Mouse (Mus musculus) hindbrain, embryonic 16.5 days (tissue): ENCODE results near the gene Doc2b. TPM values are rescaled to one million over a fixed set of nuclear protein-coding genes. Genes with fewer than 3 reads are reported as not detected.

Experiments
- ATAC-seq: fragments of 200-750 bp; cut with Nextera tagmentation; 2 replicates; pipeline ENCODE4 v1.8.0; 2017; ENCODE audit warnings: moderate TSS enrichment, moderate library complexity
- H3K27ac ChIP-seq: fragments of 300-500 bp; sonication (generic); 2 replicates; pipeline ENCODE4 v1.5.1; 2014; ENCODE audit warnings: low read depth, mild to moderate bottlenecking, control low read depth, low read length, moderate library complexity
- H3K27me3 ChIP-seq: fragments of 300-500 bp; sonication (generic); replicated peaks from 2 replicates; pipeline ENCODE4 v1.6.1; 2014; ENCODE audit warnings: low read length; ENCODE audit not compliant: control insufficient read depth, insufficient read depth
- H3K36me3 ChIP-seq: fragments of 300-500 bp; sonication (generic); 2 replicates; pipeline ENCODE4 v1.6.1; 2014; ENCODE audit warnings: mild to moderate bottlenecking, low read length, moderate library complexity, mixed read lengths; ENCODE audit not compliant: control insufficient read depth, insufficient read depth
- H3K4me1 ChIP-seq: fragments of 300-500 bp; sonication (generic); 2 replicates; pipeline ENCODE4 v1.6.1; 2014; ENCODE audit warnings: low read depth, low read length; ENCODE audit not compliant: control insufficient read depth, insufficient read depth
- H3K4me2 ChIP-seq: fragments of 300-500 bp; sonication (generic); 2 replicates; pipeline ENCODE4 v1.6.1; 2014; ENCODE audit warnings: mild to moderate bottlenecking, low read length, control low read depth, moderate library complexity
- H3K4me3 ChIP-seq: fragments of 300-500 bp; sonication (generic); 2 replicates; pipeline ENCODE4 v1.5.1; 2014; ENCODE audit warnings: mild to moderate bottlenecking, low read length, control low read depth, moderate library complexity
- H3K9ac ChIP-seq: fragments of 300-500 bp; sonication (generic); 2 replicates; pipeline ENCODE4 v1.6.1; 2014; ENCODE audit warnings: low read depth, mild to moderate bottlenecking, control low read depth, low read length, moderate library complexity
- H3K9me3 ChIP-seq: fragments of 300-500 bp; sonication (generic); 2 replicates; pipeline ENCODE4 v1.6.1; 2014; ENCODE audit warnings: mild to moderate bottlenecking, low read length, moderate library complexity; ENCODE audit not compliant: control insufficient read depth
- WGBS: fragments of 180-500 bp; shearing (Covaris S2); extraction: QIAGEN DNeasy Blood & Tissue Kit; methylation state at CpG from one replicate; pipeline ENCODE4 v1.1.7; 2014; 5-methylcytosine and 5-hydroxymethylcytosine counted together
- polyA plus RNA-seq: library from polyadenylated mRNA; unstranded; fragments of >200 nt; fragmentation: Nextera tagmentation; extraction: Ambion mirVana; gene quantifications from 2 replicates; pipeline ENCODE4 v1.2.1, GENCODE M21; 2015

Gene Doc2b
- polyA plus RNA-seq, 1 experiment from 2014 or later = 4.2 TPM

GRCm38 (mm10) chr11:75830386-75830785, 34.5 kb upstream of the Doc2b start:
- 88% methylated on average over 3 of the region's 3 CpGs for WGBS
- Histone ChIP-seq H3K27me3 (no peaks in the 10 kb centered on the region), H3K9ac (no peak overlapping the region), H3K4me3 (no peak overlapping the region), H3K36me3 (no peaks in the 10 kb centered on the region), H3K27ac (no peak overlapping the region), H3K9me3 (no peaks in the 10 kb centered on the region), H3K4me2 (no peak overlapping the region), H3K4me1 (no peaks in the 10 kb centered on the region)
- no peak for ATAC-seq

- Histone ChIP-seq H3K27me3 (no peaks in the 10 kb centered on the region), H3K27ac (no peak overlapping the region), H3K9ac (no peak overlapping the region), H3K9me3 (no peaks in the 10 kb centered on the region), H3K4me3 (no peak overlapping the region), H3K4me1 (0 out of 2 replicates have a peak, but pooled peaks cover 3% of the 10 kb centered on the region), H3K4me2 (no peak overlapping the region), H3K36me3 (no peaks in the 10 kb centered on the region)
- no peak for ATAC-seq
- WGBS = 79% methylated on average over 8 of the region's 8 CpGs
Measured at GRCm38 (mm10) chr11:75827414-75827813, 31.6 kb upstream of the Doc2b start.

GRCm38 (mm10) chr11:75823506-75823905, 27.7 kb upstream of the Doc2b start:
- Histone ChIP-seq H3K9me3 (no peaks in the 10 kb centered on the region), H3K4me3 (no peak overlapping the region), H3K9ac (no peak overlapping the region; the same call in 1 of the 2 replicates), H3K4me1 (0 out of 2 replicates have a peak, but pooled peaks cover 3% of the 10 kb centered on the region), H3K4me2 (no peak overlapping the region), H3K27me3 (no peaks in the 10 kb centered on the region), H3K36me3 (no peaks in the 10 kb centered on the region), H3K27ac (no peak overlapping the region)
- ATAC-seq = no peak
- WGBS = 54% methylated on average over 7 of the region's 7 CpGs

DNA sequence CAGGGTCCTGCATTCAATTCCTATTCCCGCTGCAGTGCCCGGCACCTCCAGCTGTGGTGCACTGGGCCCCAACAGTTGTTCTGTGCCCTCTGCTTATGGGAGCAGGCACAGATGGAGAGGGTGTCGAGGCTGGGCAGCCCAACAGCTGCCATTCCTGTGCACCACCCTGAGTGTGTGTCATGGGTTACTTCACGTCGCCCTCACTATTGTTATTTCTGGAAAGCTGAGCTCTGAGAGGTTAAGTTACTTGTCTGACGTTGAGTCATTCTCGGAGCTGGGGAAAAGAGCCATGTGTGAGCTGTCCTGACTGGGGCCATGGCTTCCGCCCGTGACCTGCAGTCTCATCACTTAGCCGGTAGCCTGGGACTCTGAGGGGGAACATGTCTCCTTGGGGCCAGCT, 17.2 kb upstream of the Doc2b start:
- 66% methylated on average over 10 of the region's 10 CpGs for WGBS
- H3K9me3 ChIP-seq = no peaks in the 10 kb centered on the region
- no peaks in the 10 kb centered on the region; the same call in none of the 2 replicates for H3K4me1 ChIP-seq
- H3K36me3 ChIP-seq = no peaks in the 10 kb centered on the region
- no peak overlapping the region for H3K4me3 ChIP-seq
- H3K27ac ChIP-seq = no peak overlapping the region
- H3K9ac ChIP-seq = no peak overlapping the region
- H3K27me3 ChIP-seq = no peaks in the 10 kb centered on the region
- ATAC-seq = no peak
- no peak overlapping the region for H3K4me2 ChIP-seq

DNA sequence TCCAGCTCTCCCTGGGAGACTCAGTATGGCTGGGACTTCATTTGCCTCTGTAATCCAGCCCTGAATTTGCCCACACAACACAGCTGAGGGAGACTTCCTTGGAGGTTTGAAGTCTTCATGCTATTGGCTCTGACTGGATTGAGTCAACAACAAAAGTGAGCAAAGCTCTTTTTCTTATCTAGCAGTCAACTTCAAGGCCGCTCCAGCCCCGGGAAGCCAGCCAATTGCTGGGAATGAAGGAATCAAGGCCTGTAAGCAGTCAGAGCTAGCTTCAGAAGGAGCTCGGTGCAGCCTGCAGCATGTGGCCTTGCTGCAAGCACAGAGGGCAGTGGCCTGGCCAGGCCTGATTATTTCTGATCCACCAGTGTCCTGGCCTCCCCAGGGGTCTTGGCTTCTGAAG, 16.1 kb upstream of the Doc2b start:
- no peak overlapping the region for H3K4me3 ChIP-seq
- no peaks in the 10 kb centered on the region for H3K4me1 ChIP-seq
- ATAC-seq = peak; percentile 68; the same call in 1 of the 2 replicates
- H3K4me2 ChIP-seq = no peak overlapping the region
- H3K27me3 ChIP-seq = no peaks in the 10 kb centered on the region
- WGBS = 44% methylated on average over 3 of the region's 3 CpGs
- H3K9me3 ChIP-seq = no peaks in the 10 kb centered on the region
- H3K9ac ChIP-seq = no peak overlapping the region
- 0 out of 2 replicates have a peak overlapping the region, but pooled peaks have one; percentile 35 for H3K27ac ChIP-seq
- H3K36me3 ChIP-seq = no peaks in the 10 kb centered on the region

DNA sequence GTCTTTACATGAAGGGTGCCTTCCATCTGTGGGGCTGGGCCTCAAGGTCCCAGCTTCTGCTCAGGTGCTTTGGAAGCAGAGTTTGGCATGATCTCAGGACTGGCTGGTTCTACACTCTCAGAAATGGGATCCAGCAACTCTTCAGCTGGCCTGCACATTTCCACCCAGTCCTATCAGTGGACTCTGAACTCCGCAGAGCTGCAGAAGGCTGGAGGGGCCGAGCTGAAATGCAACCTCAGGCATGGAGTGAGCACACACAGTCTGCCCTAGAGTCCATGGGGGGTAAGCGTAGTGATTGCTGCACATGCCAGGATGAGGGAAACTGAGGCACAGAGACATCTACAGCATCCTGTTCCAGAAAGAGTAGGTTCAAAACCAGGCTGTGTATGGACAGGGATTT, 14.7 kb upstream of the Doc2b start:
- no peak overlapping the region for H3K27ac ChIP-seq
- H3K4me1 ChIP-seq = no peaks in the 10 kb centered on the region
- no peaks in the 10 kb centered on the region for H3K27me3 ChIP-seq
- no peak overlapping the region for H3K4me3 ChIP-seq
- ATAC-seq = no peak
- H3K9ac ChIP-seq = no peak overlapping the region
- no peaks in the 10 kb centered on the region for H3K9me3 ChIP-seq
- no peaks in the 10 kb centered on the region for H3K36me3 ChIP-seq
- no peak overlapping the region for H3K4me2 ChIP-seq
- 91% methylated on average over 3 of the region's 3 CpGs for whole genome bisulfite sequencing

- Histone ChIP-seq H3K4me2 (no peak overlapping the region), H3K27ac (no peak overlapping the region), H3K36me3 (no peaks in the 10 kb centered on the region), H3K9me3 (no peaks in the 10 kb centered on the region), H3K27me3 (no peaks in the 10 kb centered on the region), H3K4me3 (no peak overlapping the region), H3K9ac (no peak overlapping the region), H3K4me1 (no peaks in the 10 kb centered on the region)
- 28% methylated on average over 5 of the region's 5 CpGs for WGBS
- no peak for ATAC-seq
Measured at GRCm38 (mm10) chr11:75807486-75807885, 11.6 kb upstream of the Doc2b start.

DNA sequence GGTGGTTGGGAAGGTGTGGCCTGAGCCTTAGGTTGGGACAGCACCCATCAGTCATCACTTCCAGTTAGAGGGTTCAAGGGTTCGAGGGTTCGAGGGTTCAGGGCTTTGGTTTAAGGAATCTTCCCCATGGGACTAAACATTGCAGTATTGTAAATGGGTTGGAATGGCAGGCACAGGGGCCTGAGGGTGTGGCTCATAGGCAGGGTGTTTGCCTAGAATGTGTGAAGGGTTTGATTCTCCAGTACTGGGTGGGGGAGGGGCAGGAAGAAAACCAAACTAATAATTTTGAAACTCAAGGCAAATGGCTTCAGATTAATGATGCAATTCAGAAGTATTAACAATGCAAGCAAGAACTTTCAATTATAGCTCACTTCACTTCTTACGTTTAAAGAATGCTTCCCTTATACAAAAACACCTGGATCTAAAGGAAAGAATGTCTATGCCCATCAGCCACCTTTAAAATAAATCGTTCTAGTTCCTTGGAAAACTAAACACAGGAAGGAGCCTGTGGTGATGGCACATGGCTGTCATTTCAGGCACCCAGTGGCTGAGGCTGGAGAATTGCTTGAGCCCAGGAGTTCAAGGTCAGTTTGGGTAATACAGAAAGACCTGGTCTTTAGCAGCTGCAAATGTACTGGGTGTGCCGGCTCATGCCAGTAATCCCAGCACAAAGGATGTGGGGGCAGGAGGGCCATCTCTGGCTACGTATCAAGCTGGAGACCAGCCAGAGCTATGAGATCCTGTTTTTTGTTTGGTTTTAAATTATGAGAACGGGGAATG, 6.1 kb upstream of the Doc2b start:
- no peak overlapping the region for H3K9ac ChIP-seq
- WGBS = 78% methylated on average over 7 of the region's 7 CpGs
- no peaks in the 10 kb centered on the region for H3K9me3 ChIP-seq
- ATAC-seq = no peak
- no peak overlapping the region for H3K4me3 ChIP-seq
- H3K27me3 ChIP-seq = no peaks in the 10 kb centered on the region; the same call in 1 of the 2 replicates
- no peaks in the 10 kb centered on the region for H3K36me3 ChIP-seq
- H3K4me1 ChIP-seq = no peaks in the 10 kb centered on the region
- no peak overlapping the region for H3K4me2 ChIP-seq
- no peak overlapping the region for H3K27ac ChIP-seq

- whole genome bisulfite sequencing = 86% methylated on average over 4 of the region's 4 CpGs
- H3K4me1 ChIP-seq = no peaks in the 10 kb centered on the region
- H3K4me3 ChIP-seq = no peak overlapping the region
- peaks cover 5% of the 10 kb centered on the region for H3K27me3 ChIP-seq
- no peaks in the 10 kb centered on the region for H3K36me3 ChIP-seq
- no peaks in the 10 kb centered on the region for H3K9me3 ChIP-seq
- no peak for ATAC-seq
- no peak overlapping the region for H3K27ac ChIP-seq
- no peak overlapping the region for H3K9ac ChIP-seq
- no peak overlapping the region for H3K4me2 ChIP-seq
Measured at GRCm38 (mm10) chr11:75801369-75801768, 5.5 kb upstream of the Doc2b start.
